Mouse (Mus musculus) neural tube, embryonic 14.5 days (tissue): ENCODE measurements around the gene Per1. TPM values are rescaled to one million over a fixed set of nuclear protein-coding genes. Genes with fewer than 3 reads are reported as not detected.
A peak's percentile ranks its signal among the peaks of the same experiment; 100 is the strongest.

Experiments
- ATAC-seq: fragments of 200-750 bp; cut with Nextera tagmentation; 2 replicates; pipeline ENCODE4 v1.8.0; 2017; ENCODE audit warnings: low read depth, mild to moderate bottlenecking, moderate TSS enrichment, moderate library complexity
- H3K27ac ChIP-seq: fragments of 300-500 bp; sonication (generic); 2 replicates; pipeline ENCODE4 v1.5.1; 2014; ENCODE audit warnings: low read depth, mild to moderate bottlenecking, control low read depth, low read length, moderate library complexity, mixed read lengths
- H3K27me3 ChIP-seq: fragments of 300-500 bp; sonication (generic); 2 replicates; pipeline ENCODE4 v1.6.1; 2014; ENCODE audit warnings: low read length; ENCODE audit not compliant: control insufficient read depth, insufficient read depth
- H3K36me3 ChIP-seq: fragments of 300-500 bp; sonication (generic); 2 replicates; pipeline ENCODE4 v1.6.1; 2014; ENCODE audit warnings: low read length, mixed read lengths; ENCODE audit not compliant: control insufficient read depth, insufficient read depth
- H3K4me1 ChIP-seq: fragments of 300-500 bp; sonication (generic); 2 replicates; pipeline ENCODE4 v1.6.1; 2014; ENCODE audit warnings: low read length; ENCODE audit not compliant: control insufficient read depth, insufficient read depth
- H3K4me2 ChIP-seq: fragments of 300-500 bp; sonication (generic); 2 replicates; pipeline ENCODE4 v1.6.1; 2014; ENCODE audit warnings: mild to moderate bottlenecking, low read depth, low read length, control low read depth
- H3K4me3 ChIP-seq: fragments of 300-500 bp; sonication (generic); 2 replicates; pipeline ENCODE4 v1.5.1; 2014; ENCODE audit warnings: low read depth, low read length, control low read depth, mixed read lengths
- H3K9ac ChIP-seq: fragments of 300-500 bp; sonication (generic); replicated peaks from 2 replicates; pipeline ENCODE4 v1.6.1; 2014; ENCODE audit warnings: low read depth, mild to moderate bottlenecking, control low read depth, low read length, mixed read lengths
- H3K9me3 ChIP-seq: fragments of 300-500 bp; sonication (generic); 2 replicates; pipeline ENCODE4 v1.6.1; 2016; ENCODE audit warnings: low read length; ENCODE audit not compliant: control insufficient read depth
- WGBS: fragments of 180-500 bp; shearing (Covaris S2); extraction: QIAGEN DNeasy Blood & Tissue Kit; methylation state at CpG from one replicate; pipeline ENCODE4 v1.1.7; 2014; 5-methylcytosine and 5-hydroxymethylcytosine counted together
- polyA plus RNA-seq: library from polyadenylated mRNA; unstranded; fragments of >200 nt; fragmentation: Nextera tagmentation; extraction: Ambion mirVana; gene quantifications from 2 replicates; pipeline ENCODE4 v1.2.1, GENCODE M21; 2014

The Per1 gene
- polyA plus RNA-seq, 1 experiment from 2014 or later = 9.4 TPM

DNA sequence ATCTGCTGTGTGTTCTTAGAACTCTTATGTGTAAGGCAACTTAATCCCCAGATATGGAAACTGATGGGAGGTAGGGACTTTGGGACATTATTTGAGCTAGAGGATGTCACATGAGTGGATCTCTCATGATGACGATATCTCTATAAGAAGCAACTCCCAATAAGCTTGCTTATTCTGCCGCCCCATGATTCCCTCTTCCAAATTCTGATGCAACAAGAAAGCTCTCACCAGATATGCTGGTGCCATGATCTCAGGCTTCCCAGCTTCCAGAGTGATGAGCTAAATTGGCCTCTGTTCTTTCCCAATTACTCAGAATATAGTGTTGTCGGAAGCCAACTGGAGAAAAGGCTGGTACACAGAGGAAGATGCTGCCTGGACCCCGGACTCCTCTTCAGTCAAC, 16.8 kb downstream of the Per1 start:
- no peaks in the 10 kb centered on the region for H3K27me3 ChIP-seq
- peaks cover 19% of the 10 kb centered on the region; the same call in 1 of the 2 replicates for H3K36me3 ChIP-seq
- H3K4me3 ChIP-seq = no peak overlapping the region
- WGBS = 55% methylated on average over 4 of the region's 4 CpGs
- H3K9ac ChIP-seq = no peak overlapping the region
- H3K27ac ChIP-seq = no peak overlapping the region
- peaks cover under 1% of the 10 kb centered on the region; the same call in 1 of the 2 replicates for H3K4me1 ChIP-seq
- no peak for ATAC-seq
- 0 out of 2 replicates have a peak overlapping the region, but pooled peaks have one; percentile 17 for H3K4me2 ChIP-seq
- H3K9me3 ChIP-seq = no peaks in the 10 kb centered on the region

DNA sequence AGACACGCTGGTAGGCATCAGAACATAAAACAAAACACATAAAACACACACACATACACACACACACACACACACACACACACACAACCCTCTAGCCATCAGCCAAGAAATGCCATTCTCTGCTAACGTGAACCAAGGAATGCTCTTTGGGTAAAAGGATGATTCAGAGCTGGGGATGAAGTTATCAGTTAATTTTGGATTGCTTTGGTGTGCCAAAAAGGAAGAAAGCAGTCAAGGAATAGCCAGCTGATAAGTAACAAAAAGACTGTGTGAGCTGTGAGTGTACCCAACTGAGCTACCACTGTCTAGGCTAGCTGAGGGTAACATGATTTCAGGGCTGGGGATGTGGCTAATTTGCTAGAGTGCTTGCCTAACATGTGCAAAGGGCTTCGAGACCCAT, 19.0 kb downstream of the Per1 start:
- Histone ChIP-seq H3K4me2 (no peak overlapping the region), H3K9ac (no peak overlapping the region), H3K27me3 (no peaks in the 10 kb centered on the region), H3K9me3 (no peaks in the 10 kb centered on the region), H3K4me3 (no peak overlapping the region), H3K4me1 (peaks cover 4% of the 10 kb centered on the region; the same call in 1 of the 2 replicates), H3K36me3 (peaks cover 5% of the 10 kb centered on the region; the same call in 1 of the 2 replicates), H3K27ac (no peak overlapping the region)
- WGBS = 77% methylated on average over 3 of the region's 3 CpGs
- no peak for ATAC-seq

DNA sequence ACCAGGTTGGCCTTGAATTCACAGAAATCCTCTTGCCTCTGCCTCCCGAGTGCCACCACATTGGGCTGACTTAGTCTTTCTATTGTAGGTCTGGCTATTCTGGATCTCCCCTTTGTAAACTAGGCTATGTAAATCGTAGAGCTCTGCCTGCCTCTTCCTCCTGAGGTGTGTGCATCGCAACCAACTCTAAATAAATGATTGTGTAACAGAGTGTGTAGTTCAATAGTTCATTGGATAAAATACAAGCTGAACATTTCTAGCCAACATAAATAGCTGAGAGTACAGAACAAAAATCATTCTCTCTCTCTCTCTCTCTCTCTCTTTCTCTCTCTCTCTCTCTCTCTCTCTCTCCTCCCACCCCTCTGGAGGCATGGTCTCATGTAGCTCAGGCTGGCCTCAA, 19.6 kb downstream of the Per1 start:
- no peaks in the 10 kb centered on the region for H3K27me3 ChIP-seq
- no peak overlapping the region for H3K27ac ChIP-seq
- no peak overlapping the region for H3K9ac ChIP-seq
- no peak overlapping the region for H3K4me3 ChIP-seq
- no peaks in the 10 kb centered on the region for H3K36me3 ChIP-seq
- peaks cover 8% of the 10 kb centered on the region; the same call in 1 of the 2 replicates for H3K4me1 ChIP-seq
- ATAC-seq = no peak
- no peak overlapping the region for H3K4me2 ChIP-seq
- H3K9me3 ChIP-seq = no peaks in the 10 kb centered on the region
- WGBS = 84% methylated on average over 3 of the region's 3 CpGs

DNA sequence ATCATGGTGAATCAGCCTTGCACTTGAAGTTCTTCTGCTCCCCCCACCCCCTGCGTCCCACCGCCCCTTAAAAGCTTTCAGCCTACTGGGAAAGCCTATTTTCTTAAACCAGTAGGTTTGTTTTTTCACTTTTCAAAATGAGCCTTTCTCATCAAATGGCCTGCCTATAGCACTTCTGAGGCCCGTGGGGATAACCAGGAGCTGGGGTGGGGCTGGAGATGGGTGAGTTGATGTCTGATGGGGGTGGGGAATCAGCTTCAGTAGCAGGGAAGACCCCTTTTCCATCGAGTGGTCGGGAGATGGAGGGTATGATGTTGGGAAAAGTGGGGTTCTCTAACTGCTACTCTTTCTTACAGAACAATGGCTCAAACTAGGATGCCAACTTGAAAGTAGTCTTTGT, 21.8 kb downstream of the Per1 start:
- H3K27ac ChIP-seq = no peak overlapping the region
- WGBS = 54% methylated on average over 5 of the region's 5 CpGs
- H3K4me1 ChIP-seq = peaks cover 16% of the 10 kb centered on the region
- no peak overlapping the region for H3K9ac ChIP-seq
- H3K4me2 ChIP-seq = peak overlapping the region; percentile 99
- no peaks in the 10 kb centered on the region for H3K9me3 ChIP-seq
- ATAC-seq = no peak
- H3K27me3 ChIP-seq = peaks cover 7% of the 10 kb centered on the region; the same call in 1 of the 2 replicates
- H3K36me3 ChIP-seq = no peaks in the 10 kb centered on the region
- peak overlapping the region; percentile 71; the same call in 1 of the 2 replicates for H3K4me3 ChIP-seq

DNA sequence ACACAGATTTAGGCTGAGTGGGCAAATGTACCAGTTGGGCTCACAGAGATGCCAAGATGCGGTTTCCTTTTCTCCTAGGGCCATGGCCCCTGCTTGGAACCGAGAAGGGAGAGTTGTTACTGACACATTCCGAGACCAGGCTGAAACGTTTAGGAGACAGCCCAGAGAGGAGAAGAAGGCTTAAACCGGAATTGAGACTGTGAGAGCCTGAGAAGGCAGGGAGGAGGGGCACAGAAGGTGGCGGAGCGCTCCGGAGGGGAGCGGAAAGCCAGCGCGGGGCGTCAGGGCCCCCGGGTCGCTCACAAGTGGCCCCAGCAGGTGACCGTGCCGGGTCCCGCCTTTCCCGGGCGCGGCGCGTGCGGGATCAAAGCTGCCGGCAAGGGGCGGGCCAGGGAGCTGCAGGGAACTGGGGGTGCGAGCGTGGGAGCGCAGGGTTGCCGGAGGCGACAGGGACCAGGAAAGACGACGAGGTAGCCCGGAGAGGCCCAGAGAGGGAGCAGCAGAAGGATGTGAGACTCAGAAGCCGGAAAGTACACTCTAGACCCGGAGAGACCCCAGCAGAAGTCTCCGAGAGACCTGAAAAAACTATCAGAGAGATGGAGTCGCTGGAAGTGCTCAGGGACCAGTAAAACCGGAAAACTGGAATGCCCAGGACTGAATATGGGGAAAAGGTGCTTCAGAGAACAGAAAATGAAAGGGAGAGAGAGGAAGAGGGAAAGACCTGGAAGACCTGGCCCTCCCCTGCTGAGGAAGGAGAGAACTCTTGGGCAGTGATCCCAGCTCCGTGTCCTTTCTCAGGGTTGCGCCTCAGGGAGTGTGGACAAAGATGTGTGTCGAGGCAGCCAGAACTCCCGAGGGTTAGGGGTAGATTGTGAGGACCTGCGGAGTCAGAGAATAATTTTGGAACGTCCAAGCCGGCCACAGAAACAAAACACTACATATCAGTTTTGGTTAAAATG, 23.0 kb downstream of the Per1 start:
- Histone ChIP-seq H3K9ac (peak overlapping the region; percentile 67), H3K4me1 (peaks cover 16% of the 10 kb centered on the region), H3K36me3 (no peaks in the 10 kb centered on the region), H3K27ac (peak overlapping the region; percentile 52), H3K9me3 (no peaks in the 10 kb centered on the region), H3K27me3 (peaks cover 9% of the 10 kb centered on the region; the same call in 1 of the 2 replicates), H3K4me2 (peak overlapping the region; percentile 99), H3K4me3 (peak overlapping the region; percentile 71)
- ATAC-seq = 0 out of 2 replicates have a peak, but pooled peaks have one; percentile 13
- WGBS = under 1% methylated on average over 45 of the region's 45 CpGs

DNA sequence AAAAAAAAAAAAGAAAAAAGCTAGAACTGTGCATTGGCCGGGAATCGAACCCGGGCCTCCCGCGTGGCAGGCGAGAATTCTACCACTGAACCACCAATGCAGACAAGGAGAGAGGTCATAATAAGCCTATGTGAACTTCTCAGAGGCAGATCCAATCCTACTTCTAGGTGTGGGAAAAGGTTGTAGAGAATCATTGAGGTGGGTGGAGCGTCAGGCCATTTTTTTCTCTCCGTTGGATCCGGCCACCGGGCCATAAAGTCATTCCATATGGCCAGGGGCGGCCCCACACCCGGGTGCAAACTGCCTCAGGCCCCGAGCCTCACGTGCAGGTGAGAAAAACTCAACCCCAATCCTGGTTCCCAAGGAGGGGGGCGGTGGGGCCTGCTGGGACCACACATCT, 23.7 kb downstream of the Per1 start:
- 1% methylated on average over 15 of the region's 15 CpGs for WGBS
- H3K9me3 ChIP-seq = no peaks in the 10 kb centered on the region
- H3K4me1 ChIP-seq = peaks cover 16% of the 10 kb centered on the region
- no peaks in the 10 kb centered on the region for H3K36me3 ChIP-seq
- H3K4me2 ChIP-seq = peak overlapping the region; percentile 99
- H3K4me3 ChIP-seq = peak overlapping the region; percentile 71
- 0 out of 2 replicates have a peak, but pooled peaks have one; percentile 16 for ATAC-seq
- H3K27ac ChIP-seq = no peak overlapping the region
- H3K27me3 ChIP-seq = peaks cover 9% of the 10 kb centered on the region; the same call in 1 of the 2 replicates
- H3K9ac ChIP-seq = no peak overlapping the region

DNA sequence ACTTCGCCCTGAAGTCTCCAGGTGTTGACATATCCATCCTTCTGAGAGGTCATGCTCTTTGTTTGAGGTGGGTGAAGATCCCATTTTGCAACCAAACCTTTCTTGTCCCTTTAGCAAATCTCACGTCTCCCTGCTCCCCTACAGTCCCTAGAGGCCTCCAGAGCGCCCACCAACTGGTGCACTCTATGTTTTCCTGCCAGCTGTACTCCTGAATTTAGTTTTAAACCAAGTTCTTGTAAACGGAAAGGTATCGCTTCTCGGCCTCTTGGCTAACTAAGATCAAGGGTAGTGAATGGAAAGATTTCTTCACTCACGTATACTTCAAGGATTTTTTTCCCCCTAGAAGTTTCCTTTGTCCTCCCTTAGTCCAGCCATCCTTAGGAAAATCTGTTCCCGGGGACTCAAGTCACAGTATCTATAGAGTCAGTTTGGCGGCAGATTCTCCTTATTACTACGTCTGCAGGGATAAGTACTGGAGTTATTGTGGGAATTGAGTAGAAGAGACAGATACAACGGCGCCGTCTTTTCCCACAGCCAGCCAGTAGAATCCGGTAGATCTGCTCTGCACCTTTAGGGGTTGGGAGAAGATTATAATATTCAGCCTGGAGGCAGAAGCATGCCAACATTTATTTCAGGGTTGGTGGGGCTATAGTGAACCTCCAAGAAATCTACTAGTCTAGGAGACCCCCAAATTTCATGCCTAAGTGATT, 24.6 kb downstream of the Per1 start:
- Histone ChIP-seq H3K4me1 (peaks cover 16% of the 10 kb centered on the region), H3K9me3 (no peaks in the 10 kb centered on the region), H3K4me3 (0 out of 2 replicates have a peak overlapping the region, but pooled peaks have one; percentile 14), H3K36me3 (no peaks in the 10 kb centered on the region), H3K27ac (no peak overlapping the region), H3K9ac (no peak overlapping the region), H3K4me2 (peak overlapping the region; percentile 94; the same call in 1 of the 2 replicates), H3K27me3 (peaks cover 9% of the 10 kb centered on the region; the same call in 1 of the 2 replicates)
- 22% methylated on average over 14 of the region's 14 CpGs for WGBS
- ATAC-seq = no peak

DNA sequence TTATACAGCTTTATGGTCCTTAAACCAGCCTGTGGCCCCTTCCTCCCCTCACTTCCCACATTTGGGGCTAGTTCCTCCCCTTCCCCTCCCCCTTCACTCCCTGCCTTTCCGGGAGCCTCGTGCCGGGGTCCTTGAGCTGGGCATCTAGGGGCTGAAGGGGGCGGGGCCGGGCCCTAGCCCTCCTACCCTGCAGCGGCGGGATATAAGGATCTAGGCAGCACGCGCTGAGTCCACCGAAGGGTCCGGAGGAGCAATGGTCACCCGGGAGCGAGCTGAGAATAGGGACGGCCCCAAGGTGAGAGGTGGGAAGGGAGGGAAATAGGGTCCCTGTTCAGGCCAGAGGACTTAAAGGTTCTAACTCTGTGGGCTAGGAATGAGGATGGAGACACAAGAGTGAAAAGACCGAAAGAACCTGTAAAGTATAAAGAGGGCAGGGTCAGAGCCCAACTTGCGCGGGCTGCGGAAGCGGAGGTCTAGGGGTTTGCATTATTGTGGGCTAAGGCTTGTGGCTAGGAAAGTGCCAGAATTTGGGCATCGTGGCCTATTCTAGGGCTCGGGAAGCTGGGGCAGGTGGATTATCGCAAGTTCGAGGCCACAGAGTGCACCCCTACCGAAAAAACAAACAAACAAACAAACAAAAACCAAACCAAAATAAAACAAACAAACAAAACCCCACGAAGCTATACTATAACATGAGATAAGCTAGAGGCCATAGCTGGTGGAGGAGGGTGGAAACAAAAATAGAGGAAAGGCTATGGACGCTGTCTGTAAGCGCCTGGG, 25.4 kb downstream of the Per1 start, which contains the start of gene Hes7:
TSS of gene Hes7 (plus strand) at position 184 of the 780 bp plus-strand sequence.
- Histone ChIP-seq H3K9ac (peak within 1 kb of the TSS; percentile 69), H3K4me1 (peaks cover 16% of the 10 kb centered on the region), H3K4me3 (peak within 1 kb of the TSS; percentile 66), H3K27ac (no peak within 1 kb of the TSS), H3K27me3 (peaks cover 9% of the 10 kb centered on the region; the same call in 1 of the 2 replicates), H3K9me3 (no peaks in the 10 kb centered on the region), H3K36me3 (no peaks in the 10 kb centered on the region), H3K4me2 (peak within 1 kb of the TSS; percentile 94)
- ATAC-seq = no peak
- WGBS = 2% methylated on average over 27 of the region's 27 CpGs
